Mouse (Mus musculus): ENCODE results near the gene Cacna1c.

The Cacna1c gene

GRCm38 (mm10) chr6:119196382-119197305 is at the start of gene Cacna1c:
Gene Cacna1c, minus strand, starts transcription at chr6:119196418.
- no peak within 1 kb of the TSS for H3K4me3 ChIP-seq (replicated peaks; ENCODE audit: low read length)
- H3K4me1 ChIP-seq (replicated peaks; ENCODE audit: low read depth, low read length) = peaks cover 35% of the 10 kb centered on the region
- H3K9me3 ChIP-seq (ENCODE audit: low read length) = peaks cover 25% of the 10 kb centered on the region
- H3K27me3 ChIP-seq (ENCODE audit: insufficient read depth, low read length) = no peaks in the 10 kb centered on the region
- peaks cover 26% of the 10 kb centered on the region for H3K36me3 ChIP-seq (ENCODE audit: insufficient read depth, low read length)
- TF ChIP-seq NANOG (IDR thresholded peaks at IDR 0.05; ENCODE audit: borderline replicate concordance, low read length) = no peak

GRCm38 (mm10) chr6:119240871-119241705 is 44.9 kb upstream of the Cacna1c start:
- Histone ChIP-seq H3K36me3 (ENCODE audit: insufficient read depth, low read length) (no peaks in the 10 kb centered on the region), H3K27me3 (ENCODE audit: insufficient read depth, low read length) (peaks cover 2% of the 10 kb centered on the region; the same call in 1 of the 2 replicates), H3K9me3 (ENCODE audit: low read length) (peaks cover 3% of the 10 kb centered on the region), H3K4me3 (replicated peaks; ENCODE audit: low read length) (no peak overlapping the region), H3K4me1 (replicated peaks; ENCODE audit: low read depth, low read length) (no peaks in the 10 kb centered on the region)
- no peak for TF ChIP-seq CTCF (conservative IDR thresholded peaks at IDR 0.05; ENCODE audit: low read length)
- no peak for TF ChIP-seq POU5F1 (IDR thresholded peaks at IDR 0.05; ENCODE audit: borderline replicate concordance, low read length)
- no peak for TF ChIP-seq NANOG (IDR thresholded peaks at IDR 0.05; ENCODE audit: borderline replicate concordance, low read length)

- no peak for TF ChIP-seq POU5F1 (IDR thresholded peaks at IDR 0.05; ENCODE audit: borderline replicate concordance, low read length)
- TF ChIP-seq NANOG (IDR thresholded peaks at IDR 0.05; ENCODE audit: borderline replicate concordance, low read length) = no peak
- TF ChIP-seq CTCF (conservative IDR thresholded peaks at IDR 0.05; ENCODE audit: low read length) = no peak
- Histone ChIP-seq H3K27me3 (ENCODE audit: insufficient read depth, low read length) (peaks cover 2% of the 10 kb centered on the region; the same call in 1 of the 2 replicates), H3K4me1 (replicated peaks; ENCODE audit: low read depth, low read length) (no peaks in the 10 kb centered on the region), H3K4me3 (replicated peaks; ENCODE audit: low read length) (no peak overlapping the region), H3K36me3 (ENCODE audit: insufficient read depth, low read length) (no peaks in the 10 kb centered on the region), H3K9me3 (ENCODE audit: low read length) (no peaks in the 10 kb centered on the region)
Measured at GRCm38 (mm10) chr6:119240256-119240655, 44.0 kb upstream of the Cacna1c start.

- Histone ChIP-seq H3K27me3 (ENCODE audit: insufficient read depth, low read length) (peaks cover 2% of the 10 kb centered on the region; the same call in 1 of the 2 replicates), H3K4me1 (replicated peaks; ENCODE audit: low read depth, low read length) (no peaks in the 10 kb centered on the region), H3K36me3 (ENCODE audit: insufficient read depth, low read length) (no peaks in the 10 kb centered on the region), H3K4me3 (replicated peaks; ENCODE audit: low read length) (no peak overlapping the region), H3K9me3 (ENCODE audit: low read length) (no peaks in the 10 kb centered on the region)
- TF ChIP-seq CTCF (conservative IDR thresholded peaks at IDR 0.05; ENCODE audit: low read length) (no peak), POU5F1 (IDR thresholded peaks at IDR 0.05; ENCODE audit: borderline replicate concordance, low read length) (no peak), NANOG (IDR thresholded peaks at IDR 0.05; ENCODE audit: borderline replicate concordance, low read length) (no peak)
Measured at GRCm38 (mm10) chr6:119239341-119240005, 43.3 kb upstream of the Cacna1c start.

- peaks cover 2% of the 10 kb centered on the region; the same call in 1 of the 2 replicates for H3K27me3 ChIP-seq (ENCODE audit: insufficient read depth, low read length)
- no peaks in the 10 kb centered on the region for H3K36me3 ChIP-seq (ENCODE audit: insufficient read depth, low read length)
- no peaks in the 10 kb centered on the region for H3K4me1 ChIP-seq (replicated peaks; ENCODE audit: low read depth, low read length)
- TF ChIP-seq CTCF (conservative IDR thresholded peaks at IDR 0.05; ENCODE audit: low read length) = no peak
- no peak for TF ChIP-seq NANOG (IDR thresholded peaks at IDR 0.05; ENCODE audit: borderline replicate concordance, low read length)
- TF ChIP-seq POU5F1 (IDR thresholded peaks at IDR 0.05; ENCODE audit: borderline replicate concordance, low read length) = no peak
- no peaks in the 10 kb centered on the region for H3K9me3 ChIP-seq (ENCODE audit: low read length)
- no peak overlapping the region for H3K4me3 ChIP-seq (replicated peaks; ENCODE audit: low read length)
Measured at GRCm38 (mm10) chr6:119237427-119237989, 41.3 kb upstream of the Cacna1c start.

GRCm38 (mm10) chr6:119236241-119236640 is 40.0 kb upstream of the Cacna1c start, which contains the start of gene Cacna2d4:
Gene Cacna2d4, plus strand, starts transcription at chr6:119236526.
- Histone ChIP-seq H3K4me3 (replicated peaks; ENCODE audit: low read length) (no peak within 1 kb of the TSS), H3K9me3 (ENCODE audit: low read length) (no peaks in the 10 kb centered on the region), H3K27me3 (ENCODE audit: insufficient read depth, low read length) (peaks cover 2% of the 10 kb centered on the region; the same call in 1 of the 2 replicates), H3K4me1 (replicated peaks; ENCODE audit: low read depth, low read length) (no peaks in the 10 kb centered on the region), H3K36me3 (ENCODE audit: insufficient read depth, low read length) (no peaks in the 10 kb centered on the region)
- TF ChIP-seq POU5F1 (IDR thresholded peaks at IDR 0.05; ENCODE audit: borderline replicate concordance, low read length) = no peak

GRCm38 (mm10) chr6:119235441-119235840 is 39.2 kb upstream of the Cacna1c start:
- Histone ChIP-seq H3K9me3 (ENCODE audit: low read length) (no peaks in the 10 kb centered on the region), H3K4me3 (replicated peaks; ENCODE audit: low read length) (no peak overlapping the region), H3K4me1 (replicated peaks; ENCODE audit: low read depth, low read length) (no peaks in the 10 kb centered on the region), H3K27me3 (ENCODE audit: insufficient read depth, low read length) (peaks cover 2% of the 10 kb centered on the region; the same call in 1 of the 2 replicates), H3K36me3 (ENCODE audit: insufficient read depth, low read length) (no peaks in the 10 kb centered on the region)
- TF ChIP-seq CTCF (conservative IDR thresholded peaks at IDR 0.05; ENCODE audit: low read length) (no peak), POU5F1 (IDR thresholded peaks at IDR 0.05; ENCODE audit: borderline replicate concordance, low read length) (no peak), NANOG (IDR thresholded peaks at IDR 0.05; ENCODE audit: borderline replicate concordance, low read length) (no peak)
